Mouse (Mus musculus) lung, adult 2 months (tissue): ENCODE data around the gene Crispld2. TPM values are rescaled to one million over a fixed set of nuclear protein-coding genes. Genes with fewer than 3 reads are reported as not detected.

Experiments
- DNase-seq: peaks from one replicate; pipeline ENCODE4 v3.0.0; 2022
- H3K4me1 ChIP-seq: fragments of 200-500 bp; 2 replicates; pipeline ENCODE4 v1.6.1; 2011; ENCODE audit warnings: low read length; ENCODE audit not compliant: control insufficient read depth, insufficient read depth
- H3K4me3 ChIP-seq: fragments of 200-500 bp; replicated peaks from 2 replicates; pipeline ENCODE3; 2011; ENCODE audit warnings: low read depth, mild to moderate bottlenecking, control low read depth, low read length; ENCODE audit errors: extremely low read depth
- CTCF ChIP-seq: fragments of 200-500 bp; IDR thresholded peaks from 2 replicates; pipeline ENCODE4 v1.5.1; 2011; ENCODE audit warnings: mild to moderate bottlenecking, low read length, control low read depth; ENCODE audit not compliant: insufficient read depth
- POLR2A ChIP-seq: fragments of 200-500 bp; IDR thresholded peaks from 2 replicates; pipeline ENCODE4 v1.6.1; 2011; ENCODE audit warnings: low read depth, mild to moderate bottlenecking, control low read depth, low read length, borderline replicate concordance; ENCODE audit errors: extremely low read depth
- WGBS: fragments of 180-500 bp; shearing (Covaris S2); methylation state at CpG from one replicate; pipeline ENCODE4 v1.1.7; 2018; 5-methylcytosine and 5-hydroxymethylcytosine counted together
- polyA plus RNA-seq: library from polyadenylated mRNA; depleted of rRNA; stranded (reverse); fragments of >200 nt; gene quantifications from 2 replicates; pipeline ENCODE4 v1.2.3, GENCODE M21; 2012

Gene Crispld2
- polyA plus RNA-seq, 1 experiment, result 71.0 TPM

DNA sequence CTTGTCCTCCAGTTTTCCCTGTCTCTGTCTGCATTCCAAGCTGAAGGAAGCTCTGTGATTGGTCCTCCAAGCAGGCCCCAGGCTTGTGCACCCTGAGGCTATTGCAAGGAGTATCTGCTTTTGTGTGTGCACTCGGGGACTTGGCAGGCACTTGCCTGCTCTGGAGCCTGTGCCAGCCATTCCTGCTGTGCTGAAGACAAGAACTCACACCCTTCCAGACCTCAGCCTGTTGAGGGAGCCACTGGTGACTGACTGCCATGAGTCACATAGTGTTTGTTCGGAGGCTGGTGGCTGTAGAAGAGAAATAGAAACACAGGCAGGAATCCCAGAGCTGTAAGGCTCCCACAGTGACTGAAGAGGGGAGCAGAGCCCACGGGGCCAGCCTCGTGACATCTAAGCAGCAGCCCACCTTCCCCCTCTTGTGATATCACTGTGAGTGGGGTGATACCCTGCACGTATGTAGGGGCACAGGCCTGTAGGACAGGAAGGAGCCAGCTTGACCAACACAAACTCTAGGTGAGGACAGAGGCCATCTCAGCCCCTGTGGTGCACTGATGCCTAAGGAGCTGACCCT lies 31.6 kb upstream of the Crispld2 start:
- WGBS, result 61% methylated on average over 5 of the region's 5 CpGs

DNA sequence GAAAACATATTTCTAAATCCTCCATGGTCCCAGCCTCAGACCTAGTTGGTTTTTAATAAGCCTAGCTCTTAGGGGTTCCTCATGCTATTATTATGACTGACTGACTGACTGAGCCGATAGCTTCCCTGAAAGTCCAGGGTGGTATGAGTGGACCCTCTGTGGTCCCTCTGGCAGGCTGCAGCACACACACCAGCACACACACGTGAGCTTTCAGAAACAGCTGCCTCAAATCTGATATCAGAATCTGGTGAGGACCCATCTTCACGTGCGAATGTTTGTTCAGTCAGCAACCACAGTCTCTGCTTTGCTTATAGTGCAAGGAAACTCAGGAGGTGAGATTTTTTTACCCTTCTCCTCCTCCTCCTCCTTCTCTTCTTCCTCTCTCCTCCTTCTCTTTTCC lies 27.4 kb upstream of the Crispld2 start:
- TF ChIP-seq POLR2A, result no peak
- no peak for TF ChIP-seq CTCF
- H3K4me3 ChIP-seq, result no peak overlapping the region
- no peak for DNase-seq
- H3K4me1 ChIP-seq, result no peaks in the 10 kb centered on the region
- WGBS, result 60% methylated on average over 4 of the region's 4 CpGs

More for the DNA sequence above, 31.6 kb upstream of the Crispld2 start:
- TF ChIP-seq CTCF (no peak), POLR2A (no peak)
- H3K4me3 ChIP-seq, result no peak overlapping the region
- no peak for DNase-seq
- H3K4me1 ChIP-seq, result no peaks in the 10 kb centered on the region

DNA sequence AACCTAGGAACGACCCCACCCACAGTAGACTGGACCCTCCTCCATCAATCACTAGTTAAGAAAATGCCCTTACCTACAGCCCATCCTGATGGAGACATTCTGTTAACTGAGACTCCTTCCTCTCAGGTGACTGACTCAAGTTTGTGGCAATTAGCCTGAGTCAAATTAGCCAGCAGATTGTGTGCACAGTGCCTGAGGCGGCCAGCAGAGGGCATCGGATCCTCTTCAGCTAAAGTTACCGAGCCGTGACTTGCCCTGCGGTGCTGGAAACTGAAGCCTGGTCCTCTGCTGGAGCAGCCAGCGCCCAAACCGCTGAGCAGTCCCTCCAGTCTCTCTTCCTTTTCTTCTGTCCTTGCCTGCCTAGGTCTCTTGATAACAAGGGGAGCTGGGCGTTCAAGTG lies 24.8 kb upstream of the Crispld2 start:
- 92% methylated on average over 9 of the region's 9 CpGs for WGBS
- Histone ChIP-seq H3K4me3 (no peak overlapping the region), H3K4me1 (no peaks in the 10 kb centered on the region)
- TF ChIP-seq POLR2A (no peak), CTCF (no peak)
- DNase-seq, result no peak

DNA sequence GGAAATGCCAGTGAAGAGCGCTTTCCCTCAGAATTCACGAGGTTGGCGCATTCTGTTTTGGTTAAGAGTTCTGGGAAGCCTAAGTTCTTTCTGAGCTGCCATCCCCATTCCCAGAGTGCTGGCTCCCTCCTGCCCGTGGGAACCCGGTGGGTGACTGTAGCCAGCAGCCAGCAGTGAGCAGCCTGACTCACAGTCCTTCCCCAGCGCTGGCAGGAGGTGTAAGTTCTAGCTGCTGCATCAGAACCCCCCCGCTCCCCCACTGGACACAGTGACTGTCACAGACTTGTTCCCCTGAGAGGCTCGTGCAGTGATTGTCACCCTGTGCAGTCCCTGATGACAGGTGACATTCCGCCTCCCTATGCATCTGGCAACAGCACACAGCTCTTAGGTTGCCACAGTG lies 22.1 kb upstream of the Crispld2 start:
- Histone ChIP-seq H3K4me1 (no peaks in the 10 kb centered on the region), H3K4me3 (no peak overlapping the region)
- TF ChIP-seq CTCF (no peak), POLR2A (no peak)
- DNase-seq, result no peak
- 74% methylated on average over 9 of the region's 9 CpGs for WGBS

DNA sequence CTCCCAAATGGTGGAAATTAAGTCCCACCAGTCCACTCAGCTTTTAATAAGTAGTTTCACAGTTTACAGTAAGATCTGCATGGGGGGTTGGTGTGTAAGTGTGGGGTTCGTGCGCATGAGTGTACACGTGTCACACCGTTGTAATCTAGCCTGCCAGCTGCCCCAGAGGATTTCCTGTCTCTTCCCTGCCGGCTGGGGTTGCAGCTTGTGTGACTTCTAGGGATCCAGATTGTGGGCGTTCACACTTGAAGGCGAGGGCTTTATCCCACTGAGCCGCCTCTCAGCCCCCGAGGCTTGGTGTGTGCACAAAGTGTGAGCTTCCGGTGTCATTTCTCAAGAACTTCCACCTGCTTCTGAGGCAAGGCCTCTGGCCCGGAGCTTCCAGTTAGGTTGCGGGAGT lies 19.7 kb upstream of the Crispld2 start:
- no peak for TF ChIP-seq POLR2A
- TF ChIP-seq CTCF, result no peak
- WGBS, result 46% methylated on average over 12 of the region's 12 CpGs
- Histone ChIP-seq H3K4me3 (no peak overlapping the region), H3K4me1 (no peaks in the 10 kb centered on the region)
- no peak for DNase-seq

DNA sequence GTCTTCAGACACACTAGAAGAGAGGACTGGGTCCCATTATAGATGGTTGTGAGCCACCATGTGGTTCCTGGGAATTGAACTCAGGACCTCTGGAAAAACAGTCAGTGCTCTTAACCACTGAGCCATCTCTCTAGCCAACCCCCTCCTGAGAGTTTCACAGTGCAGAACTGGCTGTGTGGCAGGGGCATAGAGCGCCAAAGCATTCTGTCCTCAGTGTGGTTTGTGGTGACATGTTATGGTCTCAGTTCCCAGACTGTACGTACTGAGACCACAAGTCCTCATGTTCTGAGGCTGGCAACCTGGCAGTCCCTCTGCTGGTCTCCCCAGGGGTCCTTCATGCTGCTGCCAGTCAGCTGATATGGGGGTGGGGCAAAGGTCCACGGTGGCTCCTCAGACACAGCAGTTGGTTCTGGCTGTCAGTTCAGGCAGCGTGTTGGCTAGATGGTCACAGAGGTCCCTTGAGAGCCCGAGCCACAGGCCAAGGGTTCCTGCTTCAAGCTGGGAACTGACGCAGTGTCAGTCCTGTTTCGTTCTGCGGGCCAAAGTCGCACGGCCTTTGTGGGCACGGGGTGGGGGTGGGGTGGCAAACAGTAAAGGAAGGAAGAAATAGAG lies 13.4 kb upstream of the Crispld2 start:
- DNase-seq, result no peak
- 59% methylated on average over 11 of the region's 11 CpGs for WGBS
- no peaks in the 10 kb centered on the region for H3K4me1 ChIP-seq
- no peak for TF ChIP-seq CTCF
- H3K4me3 ChIP-seq, result no peak overlapping the region

DNA sequence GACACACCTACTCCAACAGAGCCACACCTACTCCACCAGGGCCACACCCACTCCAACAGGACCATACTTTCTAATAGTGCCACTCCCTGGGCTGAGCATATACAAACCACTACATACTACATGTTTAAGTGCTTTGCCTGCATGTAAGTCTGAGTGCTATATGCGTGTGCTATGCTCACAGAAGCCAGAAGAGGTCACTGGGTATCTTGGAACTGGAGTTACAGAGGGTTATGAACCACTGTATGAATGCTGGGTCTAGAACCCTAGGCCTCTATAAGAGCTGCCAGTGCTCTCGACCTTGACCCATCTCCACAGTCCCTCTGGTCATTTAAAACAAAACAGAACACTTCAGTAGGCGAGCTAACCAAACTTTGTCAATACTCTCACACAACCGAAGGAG lies 11.0 kb upstream of the Crispld2 start:
- Histone ChIP-seq H3K4me1 (no peaks in the 10 kb centered on the region), H3K4me3 (no peak overlapping the region)
- WGBS, result 69% methylated on average over 4 of the region's 4 CpGs
- no peak for DNase-seq
- TF ChIP-seq CTCF, result no peak
- TF ChIP-seq POLR2A, result no peak

DNA sequence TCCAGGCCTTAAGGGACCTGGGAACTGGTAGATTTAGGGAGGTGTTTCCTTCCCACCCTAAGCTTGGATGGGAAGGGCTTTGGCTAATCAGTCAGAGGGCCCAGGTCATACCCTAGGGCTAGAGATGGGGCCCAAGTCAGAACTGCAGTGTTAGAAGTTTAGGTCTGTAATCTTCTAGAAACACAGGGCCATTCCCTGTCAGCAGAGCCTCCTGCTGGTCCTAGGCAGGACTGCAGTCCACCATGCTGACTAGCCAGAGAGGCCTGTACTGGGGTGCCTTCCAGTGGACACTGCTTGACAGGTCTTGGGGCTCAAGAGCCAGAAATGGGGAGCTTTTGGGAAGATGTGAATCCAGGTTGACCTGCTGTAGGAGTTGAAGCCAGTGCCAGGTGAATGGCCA lies 8.2 kb upstream of the Crispld2 start:
- Histone ChIP-seq H3K4me1 (no peaks in the 10 kb centered on the region), H3K4me3 (no peak overlapping the region)
- TF ChIP-seq CTCF (peak; percentile 50), POLR2A (no peak)
- DNase-seq, result no peak

DNA sequence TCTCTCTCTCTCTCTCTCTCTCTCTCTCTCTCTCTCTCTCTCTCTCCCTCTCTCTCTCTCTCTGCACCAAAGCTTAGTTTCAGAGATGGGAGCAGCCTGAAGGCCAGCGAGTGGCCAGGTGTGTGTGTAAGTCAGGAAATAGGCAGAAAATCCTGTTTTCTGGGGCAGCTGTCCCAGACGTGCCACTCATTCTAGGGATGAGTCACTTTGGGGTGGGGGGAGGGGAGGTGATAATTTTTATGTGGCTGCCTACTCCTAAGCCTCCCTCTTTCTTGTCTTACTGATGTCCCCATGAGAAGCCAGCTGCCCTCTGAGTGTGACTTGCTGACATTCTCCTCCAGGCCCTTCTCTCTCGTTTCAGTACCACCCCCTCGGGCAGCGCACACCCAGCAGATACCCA lies 6.1 kb upstream of the Crispld2 start:
- TF ChIP-seq POLR2A (no peak), CTCF (no peak)
- DNase-seq, result no peak
- WGBS, result 65% methylated on average over 5 of the region's 5 CpGs
- no peak overlapping the region for H3K4me3 ChIP-seq
- no peaks in the 10 kb centered on the region for H3K4me1 ChIP-seq

DNA sequence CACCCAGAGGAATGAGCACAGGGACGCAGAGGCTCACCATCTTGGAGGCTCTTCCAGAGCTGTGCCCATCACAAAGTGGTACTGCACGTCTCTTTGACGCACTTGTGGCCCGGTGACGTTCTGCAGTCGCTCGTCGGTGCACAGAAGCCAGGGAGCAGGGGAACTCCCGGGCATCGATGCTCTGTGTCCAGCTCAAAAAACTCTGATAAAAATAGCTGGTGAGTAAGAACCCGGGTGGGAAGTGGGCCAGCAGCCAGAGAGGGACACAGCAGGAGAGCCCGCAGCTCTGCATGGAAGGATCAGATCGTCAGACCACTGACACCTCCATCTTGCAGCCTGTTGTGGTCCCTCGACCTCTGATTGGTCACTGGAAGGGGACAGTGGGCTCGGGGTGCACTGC lies 4.2 kb upstream of the Crispld2 start:
- TF ChIP-seq CTCF (no peak), POLR2A (no peak)
- WGBS, result 54% methylated on average over 15 of the region's 15 CpGs
- no peak overlapping the region for H3K4me3 ChIP-seq
- no peak for DNase-seq
- H3K4me1 ChIP-seq, result no peaks in the 10 kb centered on the region

DNA sequence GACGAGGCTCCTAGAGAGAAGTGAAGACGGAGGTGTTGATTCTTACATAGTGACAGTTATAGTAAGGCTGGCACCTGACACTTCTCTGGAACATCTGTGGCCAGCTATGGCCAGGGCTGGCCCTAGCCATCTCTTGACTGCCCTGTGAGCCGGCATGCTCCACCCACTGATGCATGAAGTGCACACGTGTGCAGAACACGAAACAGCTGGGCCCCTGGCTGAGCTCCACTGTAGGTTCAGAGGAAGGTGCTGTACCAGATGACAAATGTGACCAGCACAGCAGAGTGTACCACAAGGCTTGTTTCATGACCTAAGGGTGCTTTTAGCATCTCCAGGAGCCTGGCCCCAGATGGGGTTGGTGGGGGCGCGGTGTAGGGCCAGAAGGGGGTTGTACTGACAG lies 1.9 kb downstream of the Crispld2 start:
- DNase-seq, result no peak
- 52% methylated on average over 7 of the region's 7 CpGs for WGBS
- Histone ChIP-seq H3K4me3 (no peak overlapping the region), H3K4me1 (no peaks in the 10 kb centered on the region)
- TF ChIP-seq CTCF (no peak), POLR2A (no peak)
